In genomic region chr5:151102262-151102661, GRCm38 (mm10) we compare ENCODE assay signal across 16 mouse cellular contexts.
DNase-seq lines count a peak whose midpoint lies in the region; ATAC-seq and TF ChIP-seq lines count a peak whose summit lies in the region.
"Had no signal": no experiment of that assay in that cellular context is flagged by ENCODE, and none has a peak within 500 bp of the region (broad histone marks: within the 10 kb centered on the region; RNA-seq: fewer than 3 reads in every experiment).

No protein-coding gene starts in this region.

- no peaks in the 10 kb centered on the region for H3K9me3 ChIP-seq in kidney, postnatal 0 days (replicated peaks; ENCODE audit: low read length)
- no peaks in the 10 kb centered on the region for H3K9me3 ChIP-seq in kidney, embryonic 15.5 days (replicated peaks)
- H3K9me3 ChIP-seq: embryonic facial prominence, embryonic 13.5 days; forebrain, embryonic 13.5 days; midbrain, embryonic 15.5 days; neural tube, embryonic 15.5 days had no signal

- no peak overlapping the region for H3K9ac ChIP-seq in kidney, postnatal 0 days (ENCODE audit: low read depth, low read length)
- no peak overlapping the region for H3K9ac ChIP-seq in kidney, embryonic 15.5 days
- H3K9ac ChIP-seq: embryonic facial prominence, embryonic 13.5 days; forebrain, embryonic 13.5 days; midbrain, embryonic 15.5 days; neural tube, embryonic 15.5 days had no signal

- no peak overlapping the region for H3K27ac ChIP-seq in kidney, postnatal 0 days
- no peak overlapping the region for H3K27ac ChIP-seq in kidney, embryonic 15.5 days
- H3K27ac ChIP-seq: embryonic facial prominence, embryonic 13.5 days; forebrain, embryonic 13.5 days; midbrain, embryonic 15.5 days; neural tube, embryonic 15.5 days had no signal

- H3K4me2 ChIP-seq in kidney, postnatal 0 days (ENCODE audit: low read length): no peak overlapping the region
- no peak overlapping the region for H3K4me2 ChIP-seq in kidney, embryonic 15.5 days
- H3K4me2 ChIP-seq: embryonic facial prominence, embryonic 13.5 days; forebrain, embryonic 13.5 days; midbrain, embryonic 15.5 days; neural tube, embryonic 15.5 days had no signal

- H3K4me1 ChIP-seq in kidney, postnatal 0 days (replicated peaks; ENCODE audit: insufficient read depth, low read length): peaks cover 10% of the 10 kb centered on the region; the same call in 1 of the 2 replicates
- H3K4me1 ChIP-seq in kidney, embryonic 15.5 days: peaks cover 13% of the 10 kb centered on the region
- H3K4me1 ChIP-seq: forebrain, embryonic 13.5 days had no signal

- no peaks in the 10 kb centered on the region for H3K27me3 ChIP-seq in kidney, postnatal 0 days (ENCODE audit: insufficient read depth, low read length)
- H3K27me3 ChIP-seq in kidney, embryonic 15.5 days: no peaks in the 10 kb centered on the region
- H3K27me3 ChIP-seq: embryonic facial prominence, embryonic 13.5 days; forebrain, embryonic 13.5 days; midbrain, embryonic 15.5 days; neural tube, embryonic 15.5 days had no signal

- no peak for DNase-seq in kidney, postnatal 0 days (ENCODE audit: low spot score)
- peak; percentile 59 for DNase-seq in A20 (ENCODE audit: low read depth, low spot score)
- peak; percentile 32 for DNase-seq in ES-CJ7 (ENCODE audit: low read depth, low spot score)
- DNase-seq in urinary bladder, postnatal 4 days (ENCODE audit: low spot score in 2 of 2): no peak
- no peak for DNase-seq in retina, embryonic 14.5 days (ENCODE audit: low spot score)
- DNase-seq: cerebellum, adult 9-11 months; gastrocnemius, postnatal 10 days; heart, postnatal 10 days; kidney, postnatal 36 days; thymus, postnatal 36 days had no signal

- no peaks in the 10 kb centered on the region for H3K36me3 ChIP-seq in kidney, postnatal 0 days (ENCODE audit: insufficient read depth, low read length)
- no peaks in the 10 kb centered on the region for H3K36me3 ChIP-seq in kidney, embryonic 15.5 days
- H3K36me3 ChIP-seq: embryonic facial prominence, embryonic 13.5 days; midbrain, embryonic 15.5 days; neural tube, embryonic 15.5 days had no signal

- no peak for ATAC-seq in kidney, postnatal 0 days (replicated peaks; ENCODE audit: low FRiP score, low read depth)
- ATAC-seq in kidney, embryonic 15.5 days (replicated peaks; ENCODE audit: low FRiP score): no peak
- peak; percentile 30; the same call in 1 of the 2 replicates for ATAC-seq in granulocyte monocyte progenitor cell, adult 5-6 weeks (replicated peaks; ENCODE audit: poor library complexity, severe bottlenecking)
- ATAC-seq: forebrain, embryonic 13.5 days; midbrain, embryonic 15.5 days had no signal

- no peak overlapping the region for H3K4me3 ChIP-seq in kidney, postnatal 0 days (replicated peaks; ENCODE audit: low read depth, low read length)
- H3K4me3 ChIP-seq in kidney, embryonic 15.5 days (replicated peaks): no peak overlapping the region
- H3K4me3 ChIP-seq: embryonic facial prominence, embryonic 13.5 days; forebrain, embryonic 13.5 days; midbrain, embryonic 15.5 days; neural tube, embryonic 15.5 days had no signal

- 70% methylated on average over 2 of the region's 2 CpGs for WGBS in kidney, postnatal 0 days
- 48% methylated on average over 2 of the region's 2 CpGs for WGBS in kidney, embryonic 15.5 days

- peak; percentile 52 for TF ChIP-seq CTCF in kidney, postnatal 0 days (IDR thresholded peaks at IDR 0.05; ENCODE audit: low read depth)

Comparison
In these comparisons a context has a peak if more than half of its experiments do, and no peak if none do; other contexts are left out.
1. DNase-seq: peak in A20 (single experiment) and ES-CJ7 (single experiment); none in kidney, postnatal 0 days (single experiment), urinary bladder, postnatal 4 days (0 of 2) and retina, embryonic 14.5 days (single experiment).